Mouse (Mus musculus) bone marrow, adult 2 months (tissue): ENCODE measurements around the gene Erich4. TPM values are rescaled to one million over a fixed set of nuclear protein-coding genes. Genes with fewer than 3 reads are reported as not detected.
A peak's percentile ranks its signal among the peaks of the same experiment; 100 is the strongest.

ENCODE experiments used
- H3K27ac ChIP-seq: fragments of 200-500 bp; 2 replicates; pipeline ENCODE4 v1.5.1; 2012; ENCODE audit warnings: low read depth, mild to moderate bottlenecking, control low read depth, inconsistent platforms, low read length; ENCODE audit not compliant: control insufficient read depth, poor library complexity, insufficient read depth
- H3K4me1 ChIP-seq: fragments of 200-500 bp; 2 replicates; pipeline ENCODE4 v1.6.1; 2011; ENCODE audit warnings: low read length; ENCODE audit not compliant: control insufficient read depth, insufficient read depth
- H3K4me3 ChIP-seq: fragments of 200-500 bp; replicated peaks from 2 replicates; pipeline ENCODE3; 2011; ENCODE audit warnings: mild to moderate bottlenecking, low read depth, low read length, control low read depth; ENCODE audit not compliant: control insufficient read depth
- CTCF ChIP-seq: fragments of 200-500 bp; IDR thresholded peaks from 2 replicates; pipeline ENCODE4 v1.5.1; 2011; ENCODE audit warnings: low read length, control low read depth; ENCODE audit not compliant: control insufficient read depth, insufficient read depth
- POLR2A ChIP-seq: fragments of 200-500 bp; IDR thresholded peaks from 2 replicates; pipeline ENCODE4 v1.6.1; 2011; ENCODE audit warnings: low read depth, mild to moderate bottlenecking, control low read depth, low read length, borderline replicate concordance; ENCODE audit not compliant: control insufficient read depth
- WGBS: fragments of 180-500 bp; shearing (Covaris S2); methylation state at CpG from one replicate; pipeline ENCODE4 v1.1.7; 2018; 5-methylcytosine and 5-hydroxymethylcytosine counted together
- polyA plus RNA-seq: library from polyadenylated mRNA; stranded (reverse); fragments of >200 nt; gene quantifications from 2 replicates; pipeline ENCODE4 v1.2.4, GENCODE M21; 2011; ENCODE audit warnings: low replicate concordance; ENCODE audit not compliant: missing spikeins, insufficient read depth, insufficient read length

Gene Erich4
- polyA plus RNA-seq, 1 experiment = not detected

DNA sequence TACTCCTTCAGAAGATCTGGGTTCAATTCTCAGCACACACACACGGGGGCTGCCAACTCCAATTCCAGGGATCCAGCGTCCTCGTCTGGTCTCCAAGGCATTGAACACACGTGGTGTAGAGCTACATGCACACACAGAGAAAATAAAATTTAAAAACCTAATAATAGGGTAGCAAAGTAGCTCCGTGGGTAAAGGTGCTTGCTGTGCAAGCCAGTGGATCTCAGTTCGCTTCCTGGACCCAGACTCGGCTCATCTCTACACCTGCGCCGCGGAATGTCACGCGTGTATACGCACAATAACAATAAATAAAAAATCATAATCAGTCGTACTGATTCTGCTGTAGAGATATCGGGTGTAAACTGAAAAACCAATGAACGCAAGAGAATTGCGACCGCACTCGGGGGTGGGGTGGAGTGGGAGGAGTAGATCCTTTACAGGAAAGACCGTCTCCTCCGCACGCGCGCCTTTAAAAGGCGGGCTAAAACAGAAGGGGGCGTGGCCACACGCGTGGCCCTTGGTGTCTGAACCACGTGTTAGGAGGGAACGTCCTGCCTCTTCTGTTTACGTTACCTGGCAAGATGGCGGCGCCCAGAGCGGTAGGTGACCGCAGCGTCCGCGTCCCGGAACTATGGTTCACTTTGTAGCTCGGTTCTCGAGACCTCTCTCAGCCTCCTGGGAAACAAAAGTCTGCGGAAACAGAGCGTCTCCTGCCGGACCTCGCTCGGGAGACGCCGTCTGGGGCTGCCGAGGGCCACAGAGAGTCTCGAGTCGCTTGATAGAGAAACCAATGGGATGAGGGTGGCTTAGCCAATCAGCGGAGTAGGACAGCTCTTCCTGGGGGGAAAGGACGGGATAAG lies 3.4 kb upstream of the Erich4 start, which contains the start of gene Dmac2:
Dmac2 (plus strand) TSS at position 550 of the 857 bp plus-strand sequence.
- TF ChIP-seq POLR2A (peak; percentile 47; the same call in 1 of the 2 replicates), CTCF (no peak)
- Histone ChIP-seq H3K27ac (peak within 1 kb of the TSS; percentile 23), H3K4me3 (peak within 1 kb of the TSS; percentile 61), H3K4me1 (no peaks in the 10 kb centered on the region)
- WGBS = 1% methylated on average over 53 of the region's 53 CpGs

DNA sequence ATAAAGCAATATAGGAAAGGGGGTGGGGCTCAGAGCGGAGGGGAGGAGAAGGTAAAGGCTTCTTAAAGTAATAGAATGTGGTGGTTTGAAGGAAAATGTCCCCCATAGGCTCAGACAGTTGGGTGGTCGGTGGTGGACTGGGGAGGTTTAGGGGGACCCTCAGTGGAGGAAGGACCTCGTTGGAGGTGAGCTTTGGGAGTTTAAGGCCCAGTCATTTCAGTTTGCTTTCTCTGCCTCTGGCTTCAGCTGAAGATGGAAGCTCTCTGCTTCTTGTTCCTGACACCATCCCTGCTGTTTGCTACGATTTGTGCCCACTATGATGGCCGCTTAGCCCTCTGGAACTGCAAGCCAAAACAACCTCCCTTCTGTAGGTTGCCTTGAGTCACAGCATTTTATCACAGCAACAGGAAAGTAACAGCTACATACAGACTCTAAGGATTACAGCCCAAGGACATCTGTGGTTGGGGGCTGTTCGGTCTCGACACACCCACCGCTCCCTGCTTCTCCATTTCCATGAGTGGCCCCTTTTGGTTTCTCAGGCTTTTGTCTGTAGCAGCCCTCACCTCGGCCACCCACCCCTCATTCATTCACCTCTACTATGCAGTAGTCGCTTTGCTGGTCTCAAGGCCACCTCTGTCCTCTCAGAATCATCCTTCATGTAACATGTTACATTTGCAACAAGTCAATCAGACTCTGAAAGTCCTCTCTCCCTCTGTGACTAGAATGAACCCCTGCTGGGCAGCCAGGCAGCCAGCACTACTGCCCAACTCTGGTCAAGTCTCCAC lies 1.9 kb upstream of the Erich4 start:
- no peaks in the 10 kb centered on the region for H3K4me1 ChIP-seq
- WGBS = 79% methylated on average over 10 of the region's 10 CpGs
- no peak overlapping the region for H3K4me3 ChIP-seq
- H3K27ac ChIP-seq = no peak overlapping the region
- TF ChIP-seq CTCF = no peak
- no peak for TF ChIP-seq POLR2A

DNA sequence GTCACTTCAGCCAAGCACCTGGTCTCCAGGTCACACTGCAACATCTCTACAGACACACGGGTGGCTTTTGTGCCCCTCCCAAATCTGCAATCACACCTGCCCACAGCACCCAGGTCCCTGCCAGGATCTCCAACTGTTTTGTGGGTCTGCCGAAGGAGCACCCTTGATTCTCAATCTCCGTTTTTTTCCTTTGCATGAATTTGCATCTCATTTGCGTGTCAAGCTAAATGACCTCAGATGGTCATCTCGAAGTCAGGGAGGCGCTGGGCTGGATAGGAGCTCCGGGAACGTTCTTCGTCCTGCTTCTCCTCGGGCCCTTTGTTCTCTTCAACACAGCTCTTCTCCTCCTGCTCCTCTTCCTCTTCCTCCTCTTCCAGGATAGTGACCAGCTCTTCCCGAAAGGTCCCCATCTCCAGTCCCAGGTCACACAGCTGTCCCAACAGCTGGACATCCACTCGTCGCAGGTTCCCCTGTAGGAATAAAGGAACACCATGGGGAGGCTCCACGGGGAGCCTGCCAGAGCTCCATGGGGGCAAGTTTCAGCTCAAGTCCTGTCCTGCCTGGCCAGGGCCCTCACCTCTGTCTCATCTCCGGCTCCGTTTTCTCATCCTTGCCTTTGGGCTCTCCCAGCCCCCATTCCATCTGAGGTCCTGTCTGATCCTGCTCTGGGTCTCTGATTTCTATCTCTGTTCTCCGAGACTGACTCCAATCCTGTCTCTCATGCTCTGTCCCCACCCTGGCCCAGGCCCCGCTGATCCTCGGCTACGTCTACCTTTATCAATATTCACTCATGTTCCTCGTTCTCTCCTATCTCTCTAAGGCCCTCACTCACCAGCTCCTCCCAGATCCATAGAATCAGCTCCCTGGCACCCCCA lies 624 bp downstream of the Erich4 start:
- H3K4me3 ChIP-seq = no peak overlapping the region
- TF ChIP-seq CTCF = no peak
- no peak for TF ChIP-seq POLR2A
- H3K4me1 ChIP-seq = no peaks in the 10 kb centered on the region
- WGBS = 83% methylated on average over 21 of the region's 21 CpGs
- no peak overlapping the region for H3K27ac ChIP-seq

DNA sequence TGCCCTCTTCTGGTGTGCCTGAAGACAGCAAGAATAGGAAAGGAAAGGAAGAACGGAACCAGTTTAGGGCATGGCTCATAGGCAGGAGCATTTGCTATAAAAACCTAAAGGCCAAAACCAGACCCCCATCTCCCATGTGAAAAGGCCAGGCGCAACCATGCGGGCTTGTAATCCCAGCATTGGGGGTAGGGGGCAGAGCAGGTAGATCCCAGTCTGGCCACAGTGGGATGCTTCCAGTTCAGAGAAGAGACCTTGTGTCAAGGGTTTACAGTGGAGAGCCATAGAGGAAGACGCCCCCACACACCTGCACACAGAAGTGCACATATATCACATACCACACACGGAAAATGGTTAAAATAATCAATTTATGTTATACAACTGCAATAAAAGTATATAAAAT lies 1.6 kb downstream of the Erich4 start:
- WGBS = 86% methylated on average over 5 of the region's 5 CpGs
- no peaks in the 10 kb centered on the region for H3K4me1 ChIP-seq
- H3K27ac ChIP-seq = no peak overlapping the region
- no peak for TF ChIP-seq CTCF
- no peak for TF ChIP-seq POLR2A
- no peak overlapping the region for H3K4me3 ChIP-seq

DNA sequence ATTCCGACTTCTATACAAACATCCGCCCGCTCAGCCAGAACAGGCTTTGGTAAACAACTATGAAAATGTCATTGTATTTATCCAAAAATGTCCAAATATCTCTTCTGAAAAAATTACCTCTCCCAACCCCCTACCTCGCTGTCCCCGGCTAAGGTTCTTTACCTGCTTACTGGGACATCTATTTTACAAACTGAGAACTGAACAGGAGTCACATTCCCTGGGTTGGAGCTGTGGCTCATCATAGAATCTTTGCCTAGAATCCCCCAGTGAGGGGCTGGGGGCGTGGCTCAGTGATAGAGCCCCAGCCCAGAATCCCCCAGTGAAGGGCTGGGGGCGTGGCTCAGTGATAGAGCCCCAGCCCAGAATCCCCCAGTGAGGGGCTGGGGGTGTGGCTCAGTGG lies 4.2 kb downstream of the Erich4 start:
- Histone ChIP-seq H3K4me3 (no peak overlapping the region), H3K27ac (no peak overlapping the region), H3K4me1 (no peaks in the 10 kb centered on the region; the same call in 1 of the 2 replicates)
- 80% methylated on average over 7 of the region's 7 CpGs for WGBS
- TF ChIP-seq POLR2A (no peak), CTCF (no peak)

DNA sequence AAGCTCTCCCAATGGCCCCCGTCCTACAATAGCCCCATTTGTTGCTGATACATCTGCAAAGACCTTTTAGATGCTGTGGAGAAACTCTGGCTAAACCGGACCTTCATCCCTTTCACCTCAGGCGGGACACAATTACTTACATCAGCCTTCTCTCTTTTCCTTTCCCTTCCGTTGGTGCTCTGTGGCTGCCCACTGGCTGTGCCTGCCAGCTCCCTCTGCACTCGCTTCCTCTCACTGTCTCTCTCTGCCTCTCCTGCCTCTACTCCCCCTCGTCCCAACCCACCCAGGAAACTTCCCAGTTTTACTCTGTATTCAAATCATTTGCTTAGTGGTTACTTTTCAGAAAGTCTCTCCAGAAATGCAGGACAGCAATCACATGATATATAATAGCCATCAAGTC lies 5.6 kb downstream of the Erich4 start:
- Histone ChIP-seq H3K4me1 (no peaks in the 10 kb centered on the region; the same call in 1 of the 2 replicates), H3K27ac (no peak overlapping the region), H3K4me3 (no peak overlapping the region)
- TF ChIP-seq CTCF = no peak
- TF ChIP-seq POLR2A = no peak
- WGBS = 19% methylated on average over 6 of the region's 6 CpGs

DNA sequence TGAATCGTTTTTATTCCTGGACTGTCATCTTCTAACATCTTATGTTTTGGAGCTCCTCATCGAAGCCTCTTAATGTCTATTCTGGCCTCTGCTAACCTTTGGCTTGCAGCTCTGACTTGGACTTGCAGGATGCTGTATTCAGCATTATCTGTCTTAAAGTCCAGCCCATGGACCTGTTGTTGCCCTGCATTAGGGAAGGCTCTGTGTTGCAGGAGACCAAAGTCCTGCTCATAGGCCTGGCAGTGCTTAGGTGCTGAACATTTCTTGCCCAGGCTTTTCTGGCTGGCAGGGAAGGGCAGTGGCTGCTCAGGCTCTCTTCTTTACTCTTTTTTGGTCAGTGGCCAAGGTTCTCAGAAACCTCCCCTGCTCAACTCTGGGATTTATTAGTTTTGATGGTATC lies 8.5 kb downstream of the Erich4 start:
- TF ChIP-seq CTCF = no peak
- TF ChIP-seq POLR2A = no peak
- 67% methylated on average over 2 of the region's 2 CpGs for WGBS
- Histone ChIP-seq H3K27ac (peak overlapping the region; percentile 74; the same call in 1 of the 2 replicates), H3K4me1 (no peaks in the 10 kb centered on the region; the same call in 1 of the 2 replicates), H3K4me3 (no peak overlapping the region)

DNA sequence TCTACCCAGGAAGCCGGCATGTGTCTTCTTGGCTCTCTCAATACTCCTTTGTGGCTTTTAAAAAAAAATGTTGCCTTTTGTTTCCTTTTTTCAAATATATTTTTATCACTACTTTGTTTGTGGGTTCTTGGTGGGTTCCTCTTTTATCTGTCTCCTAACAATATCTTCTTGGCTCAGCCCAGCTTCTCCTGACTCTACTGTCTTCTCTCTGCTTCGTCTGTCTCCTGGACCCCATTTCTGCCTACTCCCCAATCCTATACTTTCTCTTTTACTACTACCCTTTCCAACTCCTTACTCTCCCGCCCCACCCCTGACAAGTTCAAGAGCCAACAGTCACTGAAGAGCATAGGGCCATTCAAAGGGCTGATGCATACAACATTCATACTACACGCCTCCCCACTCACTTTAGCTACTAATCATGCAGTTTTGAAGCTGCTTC lies 9.0 kb downstream of the Erich4 start:
- H3K4me3 ChIP-seq = no peak overlapping the region
- H3K4me1 ChIP-seq = no peaks in the 10 kb centered on the region; the same call in 1 of the 2 replicates
- 6% methylated on average over 4 of the region's 4 CpGs for WGBS
- H3K27ac ChIP-seq = peak overlapping the region; percentile 74; the same call in 1 of the 2 replicates
- TF ChIP-seq CTCF (no peak), POLR2A (no peak)
